Mouse (Mus musculus): ENCODE measurements around the gene Dync2li1. TPM values are rescaled to one million over a fixed set of nuclear protein-coding genes. Genes with fewer than 3 reads are reported as not detected.

Gene Dync2li1
- total and polyA plus RNA-seq, 3 experiments, result 2.7 to 3.5 (median 2.9) TPM

DNA sequence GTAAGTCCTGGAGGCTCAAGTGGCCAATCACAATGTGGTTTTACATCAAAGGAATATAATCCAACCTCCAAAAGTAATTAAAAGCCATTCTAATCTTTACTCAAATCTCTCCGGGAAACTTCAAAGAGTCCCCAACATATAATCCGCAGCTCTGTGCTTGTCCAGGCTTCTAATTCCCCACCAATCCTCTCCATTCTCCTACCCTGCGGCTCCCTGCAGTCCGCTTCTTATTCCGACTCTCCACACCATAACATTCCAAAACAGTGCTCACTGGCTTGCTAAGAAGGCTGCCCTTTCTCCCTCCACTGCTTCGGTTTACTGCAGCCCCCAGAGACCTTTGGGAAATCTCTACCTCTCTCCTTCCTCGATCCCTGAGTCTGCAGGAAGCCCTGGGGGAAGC lies 47.8 kb downstream of the Dync2li1 start:
- no peak overlapping the region for H3K4me3 ChIP-seq
- no peaks in the 10 kb centered on the region for H3K36me3 ChIP-seq (ENCODE audit: control insufficient read depth, insufficient read depth, low read length)
- DNase-seq, result no peak
- H3K4me1 ChIP-seq (ENCODE audit: control insufficient read depth, insufficient read depth, low read length), result no peaks in the 10 kb centered on the region
- H3K79me2 ChIP-seq (replicated peaks; ENCODE audit: control insufficient read depth, insufficient read depth, low read length), result no peaks in the 10 kb centered on the region
- H3K27me3 ChIP-seq (ENCODE audit: control insufficient read depth, insufficient read depth, low read length), result 0 out of 2 replicates have a peak, but pooled peaks cover 2% of the 10 kb centered on the region
- TF ChIP-seq POLR2A (IDR thresholded peaks at IDR 0.05; ENCODE audit: insufficient read depth, low read depth, low read length), result no peak
- no peak for TF ChIP-seq EP300 (IDR thresholded peaks at IDR 0.05; ENCODE audit: insufficient read depth, low read depth, low read length)
- no peak for TF ChIP-seq CTCF (IDR thresholded peaks at IDR 0.05)
- intact Hi-C loops (cut with DNase I), result no loop called here
- H3K27ac ChIP-seq, result no peak overlapping the region
- H3K9ac ChIP-seq (ENCODE audit: low read depth, low read length), result no peak overlapping the region
- WGBS, result 55% methylated on average over 7 of the region's 7 CpGs

DNA sequence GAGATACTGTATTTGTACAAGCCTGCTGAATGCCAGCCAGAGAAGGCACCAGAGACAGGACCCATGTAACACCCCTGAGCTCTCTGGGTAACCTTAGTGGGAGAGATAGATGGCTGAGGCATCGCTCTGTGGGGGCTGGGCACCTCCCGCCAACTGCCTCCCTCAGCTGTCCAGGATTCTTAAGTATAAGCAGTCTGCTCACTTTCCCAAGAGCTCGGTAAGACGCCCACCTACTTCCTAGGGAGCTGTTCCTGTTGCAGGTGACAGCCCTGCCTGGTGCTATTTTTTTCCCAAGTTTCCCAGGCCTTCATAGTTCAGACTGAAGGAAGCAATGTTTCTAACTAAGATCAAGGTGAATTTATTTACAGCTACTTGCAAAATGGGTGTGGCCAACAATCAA lies 48.9 kb downstream of the Dync2li1 start:
- no peaks in the 10 kb centered on the region for H3K79me2 ChIP-seq (replicated peaks; ENCODE audit: control insufficient read depth, insufficient read depth, low read length)
- no peak overlapping the region for H3K27ac ChIP-seq
- no peaks in the 10 kb centered on the region for H3K4me1 ChIP-seq (ENCODE audit: control insufficient read depth, insufficient read depth, low read length)
- intact Hi-C loops (cut with DNase I), result no loop called here
- H3K9ac ChIP-seq (ENCODE audit: low read depth, low read length), result no peak overlapping the region
- TF ChIP-seq EP300 (IDR thresholded peaks at IDR 0.05; ENCODE audit: insufficient read depth, low read depth, low read length) (no peak), CTCF (IDR thresholded peaks at IDR 0.05) (no peak), POLR2A (IDR thresholded peaks at IDR 0.05; ENCODE audit: insufficient read depth, low read depth, low read length) (no peak)
- 61% methylated on average over 4 of the region's 4 CpGs for WGBS
- H3K36me3 ChIP-seq (ENCODE audit: control insufficient read depth, insufficient read depth, low read length), result no peaks in the 10 kb centered on the region
- DNase-seq, result no peak
- no peak overlapping the region for H3K4me3 ChIP-seq
- 0 out of 2 replicates have a peak, but pooled peaks cover 2% of the 10 kb centered on the region for H3K27me3 ChIP-seq (ENCODE audit: control insufficient read depth, insufficient read depth, low read length)

DNA sequence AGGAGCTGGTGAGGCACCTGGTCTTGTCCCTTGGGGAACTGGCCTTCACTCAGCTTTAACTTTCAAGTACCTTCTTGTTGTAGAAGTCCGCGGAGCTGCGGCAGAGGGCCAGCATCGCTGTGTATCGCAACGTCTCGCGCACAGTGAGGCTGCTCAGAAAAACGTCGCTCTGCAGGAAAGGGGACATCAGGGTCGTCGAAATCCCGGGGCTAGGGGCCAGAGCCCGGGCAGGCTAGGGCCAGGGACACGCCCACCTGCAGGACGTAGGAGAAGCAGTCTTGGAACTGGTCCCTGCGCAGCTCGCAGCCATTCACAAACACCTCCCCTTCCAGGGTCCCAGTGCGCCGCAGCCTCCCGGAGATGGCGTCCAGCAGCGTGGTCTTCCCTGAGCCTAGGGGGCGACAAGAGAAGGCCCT lies 49.7 kb downstream of the Dync2li1 start, which contains the start of gene Abcg8:
Gene Abcg8, plus strand, starts transcription at position 352 of the 416 bp plus-strand sequence.
- peak; percentile 11 to 33 for DNase-seq
- Histone ChIP-seq H3K27me3 (ENCODE audit: control insufficient read depth, insufficient read depth, low read length) (0 out of 2 replicates have a peak, but pooled peaks cover 2% of the 10 kb centered on the region), H3K4me3 (peak within 1 kb of the TSS; percentile 27), H3K9ac (ENCODE audit: low read depth, low read length) (no peak within 1 kb of the TSS), H3K27ac (no peak within 1 kb of the TSS), H3K36me3 (ENCODE audit: control insufficient read depth, insufficient read depth, low read length) (no peaks in the 10 kb centered on the region), H3K79me2 (replicated peaks; ENCODE audit: control insufficient read depth, insufficient read depth, low read length) (no peaks in the 10 kb centered on the region), H3K4me1 (ENCODE audit: control insufficient read depth, insufficient read depth, low read length) (no peaks in the 10 kb centered on the region)
- TF ChIP-seq POLR2A (IDR thresholded peaks at IDR 0.05; ENCODE audit: insufficient read depth, low read depth, low read length), result no peak
- no peak for TF ChIP-seq EP300 (IDR thresholded peaks at IDR 0.05; ENCODE audit: insufficient read depth, low read depth, low read length)
- TF ChIP-seq CTCF (IDR thresholded peaks at IDR 0.05), result no peak
- intact Hi-C loops (cut with DNase I), result no loop called here
- WGBS, result 2% methylated on average over 24 of the region's 24 CpGs

DNA sequence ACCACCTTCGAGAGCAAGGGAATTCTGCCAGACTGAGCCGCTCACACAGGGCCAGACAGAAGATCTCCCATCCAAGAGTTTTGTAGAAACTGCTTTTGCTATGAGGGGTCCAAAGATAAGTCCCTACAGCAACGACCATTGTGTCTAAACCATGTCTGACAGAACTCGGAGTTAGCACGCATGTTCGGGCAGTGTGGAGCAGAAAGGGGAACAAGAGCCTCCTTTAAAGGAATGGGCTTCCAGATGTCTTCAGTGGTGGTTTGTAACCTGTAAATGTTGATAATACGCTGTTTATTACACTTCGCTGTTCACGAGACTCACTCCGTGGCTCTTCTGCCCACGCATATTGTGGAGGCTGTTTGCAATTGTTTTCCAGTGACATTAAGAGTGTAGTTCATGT lies 51.3 kb downstream of the Dync2li1 start:
- Histone ChIP-seq H3K4me1 (ENCODE audit: control insufficient read depth, insufficient read depth, low read length) (no peaks in the 10 kb centered on the region), H3K36me3 (ENCODE audit: control insufficient read depth, insufficient read depth, low read length) (no peaks in the 10 kb centered on the region), H3K27me3 (ENCODE audit: control insufficient read depth, insufficient read depth, low read length) (0 out of 2 replicates have a peak, but pooled peaks cover 2% of the 10 kb centered on the region), H3K4me3 (no peak overlapping the region), H3K79me2 (replicated peaks; ENCODE audit: control insufficient read depth, insufficient read depth, low read length) (no peaks in the 10 kb centered on the region), H3K9ac (ENCODE audit: low read depth, low read length) (no peak overlapping the region), H3K27ac (no peak overlapping the region)
- TF ChIP-seq POLR2A (IDR thresholded peaks at IDR 0.05; ENCODE audit: insufficient read depth, low read depth, low read length) (no peak), CTCF (IDR thresholded peaks at IDR 0.05) (no peak), EP300 (IDR thresholded peaks at IDR 0.05; ENCODE audit: insufficient read depth, low read depth, low read length) (no peak)
- DNase-seq, result no peak
- intact Hi-C loops (cut with DNase I), result no loop called here
- WGBS, result 82% methylated on average over 11 of the region's 11 CpGs

DNA sequence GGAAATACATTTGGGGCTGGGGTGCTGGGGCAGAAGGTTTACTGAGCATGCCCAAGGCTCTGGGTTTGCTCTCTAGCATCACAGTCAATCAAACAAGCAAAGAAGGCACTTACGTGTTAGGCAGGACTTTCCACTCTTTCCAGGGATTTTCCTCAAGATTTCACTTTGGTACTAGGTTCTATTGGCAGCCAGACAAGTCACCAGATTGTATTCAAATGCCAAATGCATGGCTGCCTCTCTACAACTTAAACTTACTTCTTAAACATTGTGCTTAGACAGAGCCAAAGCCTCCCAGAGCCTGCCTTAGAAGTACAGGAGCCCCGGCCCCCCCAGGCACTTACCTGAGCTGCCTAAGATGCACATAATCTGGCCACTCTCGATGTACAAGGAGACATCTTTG lies 55.4 kb downstream of the Dync2li1 start:
- TF ChIP-seq POLR2A (IDR thresholded peaks at IDR 0.05; ENCODE audit: insufficient read depth, low read depth, low read length), result no peak
- no peak for TF ChIP-seq EP300 (IDR thresholded peaks at IDR 0.05; ENCODE audit: insufficient read depth, low read depth, low read length)
- no peak for TF ChIP-seq CTCF (IDR thresholded peaks at IDR 0.05)
- intact Hi-C loops (cut with DNase I), result no loop called here
- WGBS, result 75% methylated on average over 3 of the region's 3 CpGs

DNA sequence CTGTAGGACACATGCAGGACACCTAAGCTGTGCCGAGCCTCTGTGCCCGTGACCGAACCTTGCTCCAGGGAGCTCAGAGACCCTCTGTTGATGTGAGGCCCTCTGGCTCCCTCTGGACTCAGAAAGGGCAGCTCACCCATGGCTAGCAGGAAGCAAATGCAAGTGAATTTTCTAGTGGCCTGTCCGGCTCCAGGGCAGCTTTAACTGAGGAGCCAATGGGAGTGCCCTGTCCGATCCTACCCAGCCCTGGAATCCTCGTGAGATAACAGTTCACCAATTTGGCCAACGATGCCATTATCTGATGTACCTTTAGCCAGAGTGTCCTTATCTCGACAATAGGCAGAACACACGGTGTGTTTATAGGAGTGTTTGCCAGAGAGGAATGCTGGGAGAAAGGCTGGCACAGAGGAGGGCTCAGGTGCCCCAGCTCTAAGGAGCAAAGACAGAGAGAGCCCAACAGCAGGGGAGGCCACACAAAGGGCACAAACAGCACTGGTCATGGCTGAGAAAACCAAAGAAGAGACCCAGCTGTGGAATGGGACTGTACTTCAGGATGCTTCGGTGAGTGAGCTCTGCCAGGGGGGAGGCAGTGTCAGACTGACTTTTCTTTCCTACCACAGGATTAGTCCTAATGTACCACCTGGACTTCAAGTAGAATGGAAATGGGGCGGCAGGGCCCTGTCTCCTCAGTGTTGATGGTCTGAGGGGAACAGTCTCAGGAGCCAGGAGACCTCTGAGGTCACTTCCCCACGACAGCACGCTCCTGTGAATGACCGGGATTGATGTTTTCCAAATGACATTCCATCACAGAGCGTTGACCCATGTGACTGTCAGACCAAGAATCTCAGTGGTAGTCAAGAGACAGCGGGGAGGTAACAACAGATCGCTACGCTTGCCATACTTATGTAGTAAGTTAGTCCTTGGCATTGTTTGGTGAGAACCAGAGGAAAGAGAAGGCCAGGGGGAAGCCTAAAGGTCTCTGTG lies 56.7 kb downstream of the Dync2li1 start, which contains the start of gene Abcg5:
Gene Abcg5, minus strand, starts transcription at position 278 of the 984 bp plus-strand sequence.
- Histone ChIP-seq H3K4me3 (no peak within 1 kb of the TSS), H3K9ac (ENCODE audit: low read depth, low read length) (no peak within 1 kb of the TSS), H3K79me2 (replicated peaks; ENCODE audit: control insufficient read depth, insufficient read depth, low read length) (no peaks in the 10 kb centered on the region), H3K27ac (no peak within 1 kb of the TSS), H3K4me1 (ENCODE audit: control insufficient read depth, insufficient read depth, low read length) (no peaks in the 10 kb centered on the region), H3K36me3 (ENCODE audit: control insufficient read depth, insufficient read depth, low read length) (no peaks in the 10 kb centered on the region), H3K27me3 (ENCODE audit: control insufficient read depth, insufficient read depth, low read length) (no peaks in the 10 kb centered on the region)
- TF ChIP-seq CTCF (IDR thresholded peaks at IDR 0.05) (no peak), EP300 (IDR thresholded peaks at IDR 0.05; ENCODE audit: insufficient read depth, low read depth, low read length) (no peak), POLR2A (IDR thresholded peaks at IDR 0.05; ENCODE audit: insufficient read depth, low read depth, low read length) (no peak)
- no peak for DNase-seq
- intact Hi-C loops (cut with DNase I), result no loop called here
- 69% methylated on average over 18 of the region's 18 CpGs for WGBS

More for the DNA sequence above, 55.4 kb downstream of the Dync2li1 start:
- DNase-seq, result no peak
- H3K9ac ChIP-seq (ENCODE audit: low read depth, low read length), result no peak overlapping the region
- H3K79me2 ChIP-seq (replicated peaks; ENCODE audit: control insufficient read depth, insufficient read depth, low read length), result no peaks in the 10 kb centered on the region
- H3K36me3 ChIP-seq (ENCODE audit: control insufficient read depth, insufficient read depth, low read length), result no peaks in the 10 kb centered on the region
- no peak overlapping the region for H3K4me3 ChIP-seq
- no peak overlapping the region for H3K27ac ChIP-seq
- no peaks in the 10 kb centered on the region for H3K27me3 ChIP-seq (ENCODE audit: control insufficient read depth, insufficient read depth, low read length)
- no peaks in the 10 kb centered on the region for H3K4me1 ChIP-seq (ENCODE audit: control insufficient read depth, insufficient read depth, low read length)

Data from heart, adult 2 months (tissue).